Mouse (Mus musculus): ENCODE results near the gene Olfr665. TPM values are rescaled to one million over a fixed set of nuclear protein-coding genes. Genes with fewer than 3 reads are reported as not detected.

The Olfr665 gene
- not detected for polyA plus RNA-seq (2017; shearing (Covaris generic))

DNA sequence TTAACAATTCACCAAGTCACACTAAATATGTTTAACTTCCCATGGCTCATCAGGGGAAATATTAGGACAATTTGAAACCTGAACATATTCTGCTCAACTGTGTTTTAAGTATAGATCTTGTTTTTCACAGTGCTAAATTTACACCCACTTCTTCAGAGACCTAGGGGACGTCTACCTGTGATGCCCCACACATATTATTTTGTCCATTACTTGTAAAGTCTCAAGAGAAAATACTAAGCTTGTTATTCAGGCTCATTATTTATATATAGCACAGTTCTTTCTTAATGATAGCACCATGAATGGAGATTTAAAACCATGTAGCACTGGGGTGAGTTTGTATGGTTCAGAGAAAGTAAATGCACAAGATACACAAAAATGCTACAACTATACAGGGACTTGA lies at the start of gene Olfr665:
Gene Olfr665 (plus strand): TSS at position 301 of the 400 bp plus-strand sequence.

GRCm38 (mm10) chr7:104842503-104842902 lies 35.3 kb upstream of the Olfr665 start, which contains the start of gene Usp17lb:
TSS of gene Usp17lb (minus strand) at chr7:104842603.

GRCm38 (mm10) chr7:104856709-104857108 lies 21.1 kb upstream of the Olfr665 start, which contains the start of gene Usp17la:
TSS of gene Usp17la (plus strand) at chr7:104857009.

GRCm38 (mm10) chr7:104895852-104896251 lies 18.0 kb downstream of the Olfr665 start, which contains the start of gene Olfr666:
TSS of gene Olfr666 (minus strand) at chr7:104895952.

DNA sequence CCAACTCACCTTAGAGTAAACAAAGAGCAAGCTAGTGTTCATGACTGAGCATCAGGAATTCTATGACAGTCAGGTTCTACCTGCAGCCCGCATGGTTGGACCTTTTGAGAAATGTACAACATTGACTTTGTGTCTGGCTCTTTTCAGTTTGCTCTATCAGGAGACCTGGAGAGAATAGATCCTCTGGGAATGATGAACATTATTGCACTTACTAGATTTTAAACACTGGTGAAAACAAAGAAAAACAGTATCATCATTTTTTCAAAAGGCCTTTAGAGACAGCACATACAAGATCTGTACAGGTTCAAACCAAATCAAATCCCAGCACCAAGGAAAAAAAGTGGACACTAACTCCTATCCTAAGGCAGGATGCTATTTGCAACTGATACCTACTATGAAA lies 43.6 kb downstream of the Olfr665 start, which contains the start of gene Olfr667:
Gene Olfr667 (minus strand): TSS at position 101 of the 400 bp plus-strand sequence.

GRCm38 (mm10) chr7:104927957-104928356 lies 50.1 kb downstream of the Olfr665 start, which contains the start of gene Olfr668:
TSS of gene Olfr668 (minus strand) at chr7:104928057.

Other genes with a start within 250 kb of the Olfr665 start
- gene Olfr658, start 230.7 kb upstream of the Olfr665 start, polyA plus RNA-seq (2017; shearing (Covaris generic)) = not detected
- gene Olfr659, start 211.3 kb upstream of the Olfr665 start, polyA plus RNA-seq (2017; shearing (Covaris generic)) = 0.04 TPM
- gene Olfr661, start 191.5 kb upstream of the Olfr665 start, polyA plus RNA-seq (2017; shearing (Covaris generic)) = not detected
- gene Usp17le, start 100.6 kb upstream of the Olfr665 start, polyA plus RNA-seq (2017; shearing (Covaris generic)) = not detected
- not detected for gene Usp17lb, start 35.4 kb upstream of the Olfr665 start, polyA plus RNA-seq (2017; shearing (Covaris generic))
- gene Usp17la, start 21.0 kb upstream of the Olfr665 start, polyA plus RNA-seq (2017; shearing (Covaris generic)) = 0.14 TPM
- not detected for gene Olfr666, start 17.9 kb downstream of the Olfr665 start, polyA plus RNA-seq (2017; shearing (Covaris generic))
- not detected for gene Olfr667, start 43.5 kb downstream of the Olfr665 start, polyA plus RNA-seq (2017; shearing (Covaris generic))
- not detected for gene Olfr668, start 50.0 kb downstream of the Olfr665 start, polyA plus RNA-seq (2017; shearing (Covaris generic))
- gene Olfr669, start 56.2 kb downstream of the Olfr665 start, polyA plus RNA-seq (2017; shearing (Covaris generic)) = not detected
- not detected for gene Olfr670, start 84.6 kb downstream of the Olfr665 start, polyA plus RNA-seq (2017; shearing (Covaris generic))
- 0.13 TPM for gene Olfr671, start 101.1 kb downstream of the Olfr665 start, polyA plus RNA-seq (2017; shearing (Covaris generic))
- not detected for gene Olfr672, start 124.0 kb downstream of the Olfr665 start, polyA plus RNA-seq (2017; shearing (Covaris generic))
- gene Olfr675, start 150.4 kb downstream of the Olfr665 start, polyA plus RNA-seq (2017; shearing (Covaris generic)) = 0.08 TPM
- not detected for gene Olfr676, start 154.7 kb downstream of the Olfr665 start, polyA plus RNA-seq (2017; shearing (Covaris generic))
- gene Olfr677, start 173.3 kb downstream of the Olfr665 start, polyA plus RNA-seq (2017; shearing (Covaris generic)) = not detected
- gene Olfr678, start 186.4 kb downstream of the Olfr665 start, polyA plus RNA-seq (2017; shearing (Covaris generic)) = not detected
- not detected for gene Olfr679, start 203.2 kb downstream of the Olfr665 start, polyA plus RNA-seq (2017; shearing (Covaris generic))
- gene Olfr680-ps1, start 214.8 kb downstream of the Olfr665 start, polyA plus RNA-seq (2017; shearing (Covaris generic)) = not detected
- not detected for gene Olfr681, start 238.8 kb downstream of the Olfr665 start, polyA plus RNA-seq (2017; shearing (Covaris generic))